20 mouse cellular contexts compared by ENCODE assay signal in genomic region chr11:30190959-30191358, GRCm38 (mm10).
DNase-seq lines count a peak whose midpoint lies in the region; ATAC-seq and TF ChIP-seq lines count a peak whose summit lies in the region.
"Had no signal": no experiment of that assay in that cellular context is flagged by ENCODE, and none has a peak within 500 bp of the region (broad histone marks: within the 10 kb centered on the region; RNA-seq: fewer than 3 reads in every experiment).

No protein-coding gene starts in this region.

- peaks cover 40% of the 10 kb centered on the region for H3K79me2 ChIP-seq in CH12.LX (replicated peaks; ENCODE audit: control insufficient read depth, extremely low read depth, insufficient read depth, poor library complexity, severe bottlenecking)

- H3K27ac ChIP-seq in kidney, embryonic 14.5 days (ENCODE audit: low read depth, low read length) = no peak overlapping the region
- no peak overlapping the region for H3K27ac ChIP-seq in CH12.LX (ENCODE audit: insufficient read depth, low read depth)
- 0 out of 2 replicates have a peak overlapping the region, but pooled peaks have one; percentile 36 for H3K27ac ChIP-seq in intestine, postnatal 0 days (ENCODE audit: low read depth, low read length)
- H3K27ac ChIP-seq in stomach, embryonic 15.5 days = peak overlapping the region; percentile 59; the same call in 1 of the 2 replicates
- H3K27ac ChIP-seq: embryonic facial prominence, embryonic 10.5 days; forebrain, embryonic 13.5 days; hindbrain, embryonic 10.5 days had no signal

- no peak for TF ChIP-seq POLR2A in CH12.LX (IDR thresholded peaks at IDR 0.05; ENCODE audit: low read depth, low read length)

- H3K4me2 ChIP-seq in kidney, embryonic 14.5 days (replicated peaks; ENCODE audit: low read depth, low read length) = no peak overlapping the region
- peak overlapping the region; percentile 22; the same call in 1 of the 2 replicates for H3K4me2 ChIP-seq in CH12.LX (ENCODE audit: insufficient read depth, low read depth, poor library complexity, severe bottlenecking)
- H3K4me2 ChIP-seq in intestine, postnatal 0 days (replicated peaks; ENCODE audit: low read depth) = peak overlapping the region; percentile 35
- no peak overlapping the region for H3K4me2 ChIP-seq in stomach, embryonic 15.5 days
- H3K4me2 ChIP-seq: forebrain, embryonic 13.5 days; heart, embryonic 12.5 days had no signal

- no peaks in the 10 kb centered on the region for H3K27me3 ChIP-seq in kidney, embryonic 14.5 days (ENCODE audit: control insufficient read depth, insufficient read depth, low read length)
- no peaks in the 10 kb centered on the region for H3K27me3 ChIP-seq in CH12.LX (replicated peaks)
- H3K27me3 ChIP-seq in intestine, postnatal 0 days (replicated peaks; ENCODE audit: control insufficient read depth, insufficient read depth, low read length) = no peaks in the 10 kb centered on the region
- no peaks in the 10 kb centered on the region for H3K27me3 ChIP-seq in stomach, embryonic 15.5 days (replicated peaks)
- H3K27me3 ChIP-seq: forebrain, embryonic 13.5 days; heart, embryonic 12.5 days; Patski had no signal

- in situ Hi-C loops in CH12.LX (cut with MboI; ENCODE audit: low pct_ligation_motif_present, low pct_unique_long_range_greater_than_20kb, low sequenced_read_pairs) = no loop called here

- no peak overlapping the region for H3K9ac ChIP-seq in kidney, embryonic 14.5 days (ENCODE audit: low read depth, low read length)
- H3K9ac ChIP-seq in CH12.LX (ENCODE audit: insufficient read depth, low read depth) = no peak overlapping the region
- H3K9ac ChIP-seq in intestine, postnatal 0 days (ENCODE audit: low read depth, low read length) = no peak overlapping the region
- H3K9ac ChIP-seq in stomach, embryonic 15.5 days = no peak overlapping the region
- H3K9ac ChIP-seq: forebrain, embryonic 13.5 days; forebrain, postnatal 0 days; heart, embryonic 12.5 days had no signal

- WGBS in kidney, embryonic 14.5 days = 86% methylated on average over 4 of the region's 4 CpGs
- WGBS in intestine, postnatal 0 days = 52% methylated on average over 4 of the region's 4 CpGs
- 66% methylated on average over 4 of the region's 4 CpGs for WGBS in stomach, embryonic 15.5 days

- H3K4me1 ChIP-seq in kidney, embryonic 14.5 days (ENCODE audit: control insufficient read depth, insufficient read depth, low read length) = peaks cover 28% of the 10 kb centered on the region
- peaks cover 12 to 80% of the 10 kb centered on the region in 2 experiments for H3K4me1 ChIP-seq in CH12.LX (ENCODE audit: control insufficient read depth in 1 of 2, insufficient read depth in 2 of 2)
- peaks cover 9% of the 10 kb centered on the region for H3K4me1 ChIP-seq in intestine, postnatal 0 days (replicated peaks; ENCODE audit: control insufficient read depth, insufficient read depth, low read length)
- H3K4me1 ChIP-seq in stomach, embryonic 15.5 days = peaks cover 14% of the 10 kb centered on the region

- TF ChIP-seq EP300 in CH12.LX (IDR thresholded peaks at IDR 0.05; ENCODE audit: low read length) = no peak

- TF ChIP-seq CTCF in CH12.LX (conservative IDR thresholded peaks at IDR 0.05 in 1 of 2, IDR thresholded peaks at IDR 0.05 in 1 of 2; ENCODE audit: low read depth in 2 of 2, low read length in 2 of 2) = no peak
- TF ChIP-seq CTCF in intestine, postnatal 0 days (IDR thresholded peaks at IDR 0.05; ENCODE audit: low read depth) = no peak

- H3K36me3 ChIP-seq in kidney, embryonic 14.5 days (ENCODE audit: control insufficient read depth, insufficient read depth, low read length) = no peaks in the 10 kb centered on the region
- peaks cover 0 to 10% of the 10 kb centered on the region in 2 experiments for H3K36me3 ChIP-seq in CH12.LX (replicated peaks in 1 of 2; ENCODE audit: control insufficient read depth in 1 of 2, insufficient read depth in 1 of 2, low read length in 1 of 2)
- H3K36me3 ChIP-seq in intestine, postnatal 0 days (ENCODE audit: control insufficient read depth, insufficient read depth) = no peaks in the 10 kb centered on the region
- no peaks in the 10 kb centered on the region for H3K36me3 ChIP-seq in stomach, embryonic 15.5 days
- H3K36me3 ChIP-seq: embryonic facial prominence, embryonic 10.5 days; hindbrain, embryonic 10.5 days had no signal

- dilution Hi-C loops in CH12.LX (cut with MboI; ENCODE audit: extremely low pct_ligation_motif_present, extremely low pct_unique_long_range_greater_than_20kb, low sequenced_read_pairs) = no loop called here

- no peak for DNase-seq in kidney, postnatal 25 days
- DNase-seq in CH12.LX (ENCODE audit: extremely low read depth) (no peak), liver (no peak)
- no peak for DNase-seq in Muller cell, postnatal 12 days (ENCODE audit: inconsistent ontology term)
- DNase-seq: adrenal gland, adult 2 months; adrenal gland, postnatal 25 days; B cell, adult 2 months; cerebellum, adult 18-20 months; cerebellum, postnatal 10 days; forebrain, postnatal 0 days; gastrocnemius, postnatal 25 days had no signal

- H3K4me3 ChIP-seq in kidney, embryonic 14.5 days (ENCODE audit: low read length) = no peak overlapping the region
- no peak overlapping the region for H3K4me3 ChIP-seq in CH12.LX (replicated peaks in 1 of 3; ENCODE audit: low read depth in 2 of 3, low read length in 2 of 3, poor library complexity in 1 of 3)
- H3K4me3 ChIP-seq in intestine, postnatal 0 days (ENCODE audit: low read depth, low read length) = no peak overlapping the region
- no peak overlapping the region for H3K4me3 ChIP-seq in stomach, embryonic 15.5 days (replicated peaks)
- H3K4me3 ChIP-seq: embryonic facial prominence, embryonic 10.5 days; forebrain, embryonic 13.5 days; heart, embryonic 12.5 days; hindbrain, embryonic 10.5 days had no signal

- no peak for TF ChIP-seq RAD21 in CH12.LX (IDR thresholded peaks at IDR 0.05; ENCODE audit: low read depth, low read length)

- H3K9me3 ChIP-seq in kidney, embryonic 14.5 days (ENCODE audit: control insufficient read depth, low read length) = no peaks in the 10 kb centered on the region
- H3K9me3 ChIP-seq in CH12.LX (replicated peaks; ENCODE audit: low read length) = no peaks in the 10 kb centered on the region
- H3K9me3 ChIP-seq in intestine, postnatal 0 days (ENCODE audit: control insufficient read depth) = no peaks in the 10 kb centered on the region
- no peaks in the 10 kb centered on the region for H3K9me3 ChIP-seq in stomach, embryonic 15.5 days
- H3K9me3 ChIP-seq: embryonic facial prominence, embryonic 10.5 days; forebrain, embryonic 13.5 days; heart, embryonic 12.5 days; hindbrain, embryonic 10.5 days had no signal

- ATAC-seq in kidney, embryonic 14.5 days (ENCODE audit: low FRiP score, low TSS enrichment) = peak; percentile 29; the same call in 1 of the 2 replicates
- ATAC-seq in intestine, postnatal 0 days = peak; percentile 64
- peak; percentile 66 for ATAC-seq in stomach, embryonic 15.5 days (ENCODE audit: insufficient read depth, low FRiP score, low read depth)
- no peak for ATAC-seq in megakaryocyte progenitor cell, adult 5-6 weeks (replicated peaks; ENCODE audit: poor library complexity)
- ATAC-seq: forebrain, embryonic 13.5 days; forebrain, postnatal 0 days; Patski had no signal

TF ChIP-seq in CH12.LX, 34 proteins besides CTCF, POLR2A, EP300 and RAD21:
- TF ChIP-seq GABPA (IDR thresholded peaks at IDR 0.05; ENCODE audit: insufficient replicate concordance, low read depth, low read length) = no peak
- TF ChIP-seq JUN (IDR thresholded peaks at IDR 0.05; ENCODE audit: insufficient read depth, low read depth, low read length) = no peak
- TF ChIP-seq USF1 (IDR thresholded peaks at IDR 0.05; ENCODE audit: low read depth, low read length) = no peak
- TF ChIP-seq UBTF (IDR thresholded peaks at IDR 0.05; ENCODE audit: low read depth, low read length) = no peak
- TF ChIP-seq TBP (conservative IDR thresholded peaks at IDR 0.05; ENCODE audit: low read depth, low read length) = no peak
- no peak for TF ChIP-seq E2F4 (IDR thresholded peaks at IDR 0.05; ENCODE audit: insufficient replicate concordance, low read depth, low read length)
- no peak for TF ChIP-seq KAT2A (IDR thresholded peaks at IDR 0.05; ENCODE audit: insufficient replicate concordance, low read length)
- TF ChIP-seq ZMIZ1 (IDR thresholded peaks at IDR 0.05; ENCODE audit: low read depth, low read length) = no peak
- TF ChIP-seq RCOR1 (conservative IDR thresholded peaks at IDR 0.05; ENCODE audit: low read depth, low read length) = no peak
- no peak for TF ChIP-seq NRF1 (IDR thresholded peaks at IDR 0.05; ENCODE audit: low read depth, low read length)
- no peak for TF ChIP-seq SIN3A (IDR thresholded peaks at IDR 0.05; ENCODE audit: low read length)
- TF ChIP-seq ZNF384 (IDR thresholded peaks at IDR 0.05; ENCODE audit: low read depth, low read length) = no peak
- no peak for TF ChIP-seq MAZ (IDR thresholded peaks at IDR 0.05; ENCODE audit: low read depth, low read length)
- no peak for TF ChIP-seq CHD2 (IDR thresholded peaks at IDR 0.05; ENCODE audit: low read length)
- TF ChIP-seq NELFE (IDR thresholded peaks at IDR 0.05; ENCODE audit: low read depth, low read length) = no peak
- TF ChIP-seq BHLHE40 (IDR thresholded peaks at IDR 0.05; ENCODE audit: low read depth, low read length) = no peak
TF ChIP-seq in CH12.LX: peak in this region for 0.

Comparison
In these comparisons a context has a peak if more than half of its experiments do, and no peak if none do; other contexts are left out.
1. H3K27ac ChIP-seq: peak in intestine, postnatal 0 days (single experiment) and stomach, embryonic 15.5 days (single experiment); none in kidney, embryonic 14.5 days (single experiment) and CH12.LX (single experiment).
2. H3K4me2 ChIP-seq: peak in CH12.LX (single experiment) and intestine, postnatal 0 days (single experiment); none in kidney, embryonic 14.5 days (single experiment) and stomach, embryonic 15.5 days (single experiment).